Mouse (Mus musculus): ENCODE data around the gene Cacna1b.

GRCm38 (mm10) chr2:24705929-24706328, 57.0 kb downstream of the Cacna1b start:
- TF ChIP-seq CTCF (IDR thresholded peaks at IDR 0.05; ENCODE audit: insufficient read depth, low read length) (no peak), POLR2A (IDR thresholded peaks at IDR 0.05; ENCODE audit: borderline replicate concordance, extremely low read depth, low read depth, low read length) (no peak)
